Mouse (Mus musculus) left cerebral cortex, adult 9 months (tissue): ENCODE measurements around the gene Prrx1.

Experiments used
- DNase-seq, 2 experiments: peaks; one replicate each; pipeline ENCODE4 v3.0.0; 2022; ENCODE audit warnings: low spot score in 2 of 2

The Prrx1 gene

GRCm38 (mm10) chr1:163313101-163313773, at the start of gene Prrx1:
Prrx1 (minus strand) TSS chr1:163313710.
- peak in 1 of 2 experiments; percentile 4 for DNase-seq

DNA sequence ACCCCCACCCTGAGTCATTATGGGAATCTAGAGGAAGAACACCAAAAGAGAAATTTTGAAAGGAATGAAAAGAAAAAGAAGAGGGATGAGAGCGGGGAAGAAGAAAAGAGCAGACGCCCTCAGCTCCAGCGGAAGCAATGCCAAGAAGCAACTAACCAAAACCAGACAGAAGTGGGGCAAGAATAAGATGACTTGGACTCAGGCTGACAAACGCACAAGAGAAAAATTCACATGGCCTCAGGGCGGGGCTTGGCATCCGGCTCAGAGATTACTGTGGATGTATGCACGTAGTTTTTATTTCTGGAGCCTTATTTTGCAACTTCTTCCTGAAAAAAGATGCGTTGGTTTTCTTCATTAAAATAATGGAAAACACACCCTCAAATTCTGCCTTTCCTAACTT, 48.7 kb upstream of the Prrx1 start:
- DNase-seq = no peak

DNA sequence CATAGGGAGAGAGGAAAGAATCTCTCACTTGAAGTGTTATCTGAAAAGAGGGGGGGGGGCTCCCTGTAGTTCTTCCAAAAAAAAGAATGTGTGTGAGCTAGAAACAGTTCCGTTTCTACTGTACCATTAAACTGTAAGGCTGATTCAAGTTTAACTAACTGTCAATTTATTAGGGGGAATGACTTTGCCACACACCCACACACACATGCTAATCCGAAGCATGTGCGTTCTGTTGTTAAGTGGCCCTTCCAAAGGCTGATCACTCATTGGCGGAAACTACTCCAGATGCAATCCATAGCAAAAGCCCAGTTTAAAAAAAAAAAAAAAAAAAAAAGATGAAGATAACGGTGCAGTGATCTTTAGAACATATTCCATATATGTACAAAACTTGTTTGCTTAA, 47.9 kb upstream of the Prrx1 start:
- no peak for DNase-seq

- no peak for DNase-seq
Observed at GRCm38 (mm10) chr1:163360796-163361195, 47.3 kb upstream of the Prrx1 start.

- no peak for DNase-seq
Observed at GRCm38 (mm10) chr1:163359521-163359920, 46.0 kb upstream of the Prrx1 start.

GRCm38 (mm10) chr1:163358165-163358564, 44.7 kb upstream of the Prrx1 start:
- DNase-seq = no peak

DNA sequence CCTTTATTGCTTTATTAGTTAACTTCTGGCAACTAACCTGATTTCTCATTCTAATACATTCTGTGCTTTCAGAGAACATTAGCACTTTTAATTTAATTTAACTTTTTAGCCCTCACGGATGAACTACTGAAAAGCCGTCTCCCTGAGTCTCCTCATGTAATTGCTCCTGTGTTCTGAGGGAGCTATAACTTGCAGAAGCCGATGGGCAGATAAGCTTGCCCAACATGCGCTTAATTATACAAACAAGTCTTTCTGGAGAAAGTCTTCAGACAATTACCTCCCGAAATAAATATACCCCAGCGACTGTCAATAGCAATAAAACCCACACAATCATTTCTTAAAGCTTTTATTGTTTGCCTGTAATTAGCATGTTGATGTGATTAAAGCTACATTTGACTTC, 44.2 kb upstream of the Prrx1 start:
- DNase-seq = no peak

- no peak for DNase-seq
Observed at GRCm38 (mm10) chr1:163356167-163356566, 42.7 kb upstream of the Prrx1 start.

DNA sequence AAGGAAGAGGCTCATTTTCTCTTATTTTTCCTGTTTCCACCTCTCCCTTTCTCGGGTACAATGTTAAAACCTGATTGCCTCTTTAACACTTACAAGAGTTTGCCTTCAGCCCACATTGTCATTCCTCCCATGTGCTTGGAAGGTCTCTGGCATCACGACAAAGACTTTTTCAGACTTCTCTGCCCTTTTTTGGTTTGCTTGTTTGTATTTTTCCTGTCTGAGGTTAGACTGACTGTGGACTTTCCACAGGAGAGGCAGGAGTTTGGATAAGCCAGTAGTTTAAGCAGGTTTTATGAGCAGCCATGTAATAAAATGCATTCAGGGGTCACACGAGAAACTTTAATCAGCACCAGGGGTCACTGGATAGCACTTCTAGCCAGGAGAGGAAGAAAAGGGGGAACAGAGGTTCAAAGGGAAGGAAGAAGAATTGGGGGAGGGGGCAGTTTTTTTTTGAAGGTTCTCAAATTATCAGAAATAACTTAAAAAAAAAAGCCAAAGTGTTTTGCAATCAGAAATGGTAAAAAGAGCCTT, 42.2 kb upstream of the Prrx1 start:
- DNase-seq = no peak

DNA sequence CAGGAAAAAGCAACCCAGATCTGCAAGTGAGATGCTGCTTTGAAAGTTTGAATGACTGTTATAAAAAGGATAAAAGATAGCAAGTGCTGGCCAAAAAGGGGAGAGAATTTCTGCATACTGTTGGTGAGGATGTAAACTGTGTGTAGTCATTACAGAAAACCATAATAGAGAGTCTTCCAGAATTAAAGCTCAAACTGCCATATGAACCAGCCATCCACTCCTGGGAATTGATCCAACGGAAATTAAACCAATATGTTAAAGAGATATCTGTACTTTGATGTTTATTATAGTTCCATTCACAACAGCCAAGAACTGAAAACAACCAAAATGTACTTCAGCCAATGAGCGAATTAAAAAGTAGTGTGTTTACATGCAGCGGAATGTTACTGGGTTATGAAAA, 37.5 kb upstream of the Prrx1 start:
- DNase-seq = no peak

GRCm38 (mm10) chr1:163345541-163345940, 32.0 kb upstream of the Prrx1 start:
- DNase-seq = no peak

GRCm38 (mm10) chr1:163344931-163345330, 31.4 kb upstream of the Prrx1 start:
- no peak for DNase-seq

- no peak for DNase-seq
Observed at GRCm38 (mm10) chr1:163339219-163339561, 25.7 kb upstream of the Prrx1 start.

DNA sequence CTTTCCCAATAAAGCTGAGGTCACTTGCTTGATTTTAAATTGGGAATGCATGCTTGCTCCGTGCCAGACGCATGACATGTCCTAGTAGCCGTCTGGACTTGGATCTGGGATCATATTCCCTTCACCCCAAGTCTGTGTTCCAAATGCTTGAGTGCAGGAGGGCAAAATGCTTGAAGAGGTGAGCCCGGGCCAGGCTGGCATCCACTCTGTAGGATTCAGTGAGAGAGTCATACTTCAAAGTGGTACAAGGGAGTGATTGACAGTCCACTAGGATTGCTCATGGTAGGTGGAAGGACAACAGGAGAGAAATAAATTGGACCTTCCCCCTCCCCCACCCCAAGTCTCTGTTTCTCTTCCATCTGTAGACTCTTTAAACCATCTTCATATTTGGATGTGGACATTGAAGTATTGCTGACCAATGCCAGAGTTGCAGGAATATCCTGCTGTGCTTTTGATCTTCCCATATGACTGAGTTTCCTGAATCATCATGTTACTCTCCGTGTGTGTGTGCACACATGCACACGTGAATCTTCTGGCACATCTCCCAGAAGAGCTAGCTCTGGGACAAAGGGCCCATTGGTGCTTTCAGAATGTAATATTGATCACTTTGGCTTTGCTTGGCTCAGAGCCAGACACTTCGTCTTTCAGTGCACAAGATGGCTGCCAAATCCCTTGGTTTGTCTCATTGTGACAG, 25.2 kb upstream of the Prrx1 start:
- no peak for DNase-seq

DNA sequence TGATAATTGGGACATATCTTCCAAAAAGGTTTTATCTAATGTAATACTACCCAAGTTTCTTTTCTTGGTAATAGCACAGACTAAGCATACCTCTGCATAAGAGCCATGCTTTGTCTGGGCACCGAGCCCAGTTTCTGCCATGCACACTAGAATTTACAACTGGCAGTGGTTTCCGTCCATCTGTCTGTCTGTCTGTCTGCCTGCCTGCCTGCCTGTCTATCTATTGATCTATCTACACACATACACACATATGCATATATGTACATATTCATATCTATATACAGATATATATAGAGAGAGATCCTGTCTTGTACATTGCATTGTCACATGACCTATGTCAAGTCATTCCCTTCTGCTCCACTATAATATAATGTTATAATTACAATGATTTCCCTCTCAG, 24.3 kb upstream of the Prrx1 start:
- no peak for DNase-seq

GRCm38 (mm10) chr1:163327279-163327678, 13.8 kb upstream of the Prrx1 start:
- DNase-seq = no peak

- DNase-seq = no peak
Observed at GRCm38 (mm10) chr1:163319669-163320571, 6.4 kb upstream of the Prrx1 start.

DNA sequence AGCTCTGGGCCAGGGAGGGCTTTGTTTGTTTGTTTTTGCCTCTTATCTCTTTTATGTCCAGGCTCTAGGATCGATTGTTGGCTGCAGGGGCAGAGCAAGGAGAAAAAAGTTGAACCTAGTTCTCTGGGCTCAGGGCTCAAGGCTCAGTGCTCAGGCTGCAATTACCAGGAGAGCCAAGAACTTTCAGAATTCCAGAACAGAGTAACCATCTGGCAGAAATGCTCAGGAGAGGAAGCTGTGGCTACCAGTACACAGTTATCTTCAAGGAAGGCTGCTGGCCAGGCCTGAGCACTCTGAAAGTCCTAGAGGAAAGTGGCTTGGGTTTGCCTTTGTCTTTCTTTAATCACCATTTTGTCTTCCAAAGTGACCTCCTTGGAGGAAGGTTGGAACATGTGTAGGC, 3.4 kb upstream of the Prrx1 start:
- no peak for DNase-seq

DNA sequence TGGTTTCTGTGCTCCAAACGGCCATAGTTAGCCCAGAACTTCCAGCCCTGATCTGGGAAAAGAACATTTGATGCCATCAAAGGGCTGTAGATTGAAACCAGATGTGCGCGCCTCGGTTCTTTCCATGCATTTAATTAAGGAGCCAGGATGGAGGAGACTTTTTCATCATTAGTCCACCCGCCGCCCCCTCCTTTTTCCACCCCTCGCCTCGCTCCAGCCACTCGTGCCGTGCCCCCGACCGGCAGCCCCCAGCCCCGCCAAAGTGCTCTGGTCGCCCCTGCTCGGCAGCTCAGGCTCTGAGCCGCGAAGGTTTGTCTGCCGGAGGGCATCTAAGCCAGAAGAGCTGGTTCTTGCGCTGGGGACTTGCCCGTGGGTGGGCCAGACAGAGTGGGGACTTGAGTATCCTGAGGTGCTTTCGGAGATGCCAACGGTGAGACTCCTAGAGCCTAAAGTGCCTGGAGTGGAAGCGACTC, 1.4 kb upstream of the Prrx1 start:
- DNase-seq = no peak

GRCm38 (mm10) chr1:163313921-163314725, 613 bp upstream of the Prrx1 start:
- DNase-seq = no peak
